Mouse (Mus musculus): ENCODE measurements around the gene Eif4a1. TPM values are rescaled to one million over a fixed set of nuclear protein-coding genes. Genes with fewer than 3 reads are reported as not detected.

The Eif4a1 gene
- polyA plus RNA-seq, 1 experiment from 2014 or later: 310 TPM

- peak overlapping the region; percentile 84 for H3K4me3 ChIP-seq
- H3K36me3 ChIP-seq: peaks cover 73% of the 10 kb centered on the region
- peak overlapping the region; percentile 99 for H3K9ac ChIP-seq
- H3K27ac ChIP-seq: peak overlapping the region; percentile 95
- H3K4me1 ChIP-seq (replicated peaks): peaks cover 23% of the 10 kb centered on the region
- H3K9me3 ChIP-seq (replicated peaks): no peaks in the 10 kb centered on the region
- under 1% methylated on average over 58 of the region's 61 CpGs for WGBS
- peak; percentile 72 for ATAC-seq (replicated peaks; ENCODE audit: insufficient number of reproducible peaks, insufficient read depth, low FRiP score, low read depth)
- H3K4me2 ChIP-seq: peak overlapping the region; percentile 74
- H3K27me3 ChIP-seq: no peaks in the 10 kb centered on the region
Measured at GRCm38 (mm10) chr11:69670786-69671725, 1.2 kb downstream of the Eif4a1 start.

GRCm38 (mm10) chr11:69666665-69667005 is 5.6 kb downstream of the Eif4a1 start:
- H3K9ac ChIP-seq: no peak overlapping the region
- H3K27me3 ChIP-seq: no peaks in the 10 kb centered on the region
- peaks cover 63% of the 10 kb centered on the region for H3K36me3 ChIP-seq
- no peak overlapping the region for H3K4me3 ChIP-seq
- ATAC-seq (replicated peaks; ENCODE audit: insufficient number of reproducible peaks, insufficient read depth, low FRiP score, low read depth): no peak
- no peak overlapping the region for H3K27ac ChIP-seq
- 83% methylated on average over 3 of the region's 3 CpGs for WGBS
- H3K9me3 ChIP-seq (replicated peaks): no peaks in the 10 kb centered on the region
- no peak overlapping the region for H3K4me2 ChIP-seq
- H3K4me1 ChIP-seq (replicated peaks): peaks cover 30% of the 10 kb centered on the region

GRCm38 (mm10) chr11:69665961-69666664 is 6.1 kb downstream of the Eif4a1 start, which contains the start of gene Cd68:
TSS of gene Cd68 (minus strand) at chr11:69666153.
- Histone ChIP-seq H3K36me3 (peaks cover 63% of the 10 kb centered on the region), H3K9ac (no peak within 1 kb of the TSS), H3K4me3 (no peak within 1 kb of the TSS), H3K4me1 (replicated peaks) (peaks cover 35% of the 10 kb centered on the region), H3K4me2 (no peak within 1 kb of the TSS), H3K9me3 (replicated peaks) (no peaks in the 10 kb centered on the region), H3K27me3 (no peaks in the 10 kb centered on the region), H3K27ac (0 out of 2 replicates have a peak within 1 kb of the TSS, but pooled peaks have one; percentile 2)
- WGBS: 30% methylated on average over 7 of the region's 7 CpGs
- no peak for ATAC-seq (replicated peaks; ENCODE audit: insufficient number of reproducible peaks, insufficient read depth, low FRiP score, low read depth)

GRCm38 (mm10) chr11:69665457-69665960 is 6.7 kb downstream of the Eif4a1 start:
- 72% methylated on average over 9 of the region's 9 CpGs for WGBS
- no peak for ATAC-seq (replicated peaks; ENCODE audit: insufficient number of reproducible peaks, insufficient read depth, low FRiP score, low read depth)
- no peaks in the 10 kb centered on the region for H3K27me3 ChIP-seq
- H3K9ac ChIP-seq: no peak overlapping the region
- no peak overlapping the region for H3K4me3 ChIP-seq
- H3K4me1 ChIP-seq (replicated peaks): peaks cover 37% of the 10 kb centered on the region
- no peaks in the 10 kb centered on the region for H3K9me3 ChIP-seq (replicated peaks)
- H3K36me3 ChIP-seq: peaks cover 63% of the 10 kb centered on the region
- H3K4me2 ChIP-seq: no peak overlapping the region
- 0 out of 2 replicates have a peak overlapping the region, but pooled peaks have one; percentile 2 for H3K27ac ChIP-seq

- Histone ChIP-seq H3K36me3 (peaks cover 63% of the 10 kb centered on the region), H3K27ac (no peak overlapping the region; the same call in 1 of the 2 replicates), H3K9ac (no peak overlapping the region), H3K4me1 (replicated peaks) (peaks cover 31% of the 10 kb centered on the region), H3K27me3 (no peaks in the 10 kb centered on the region), H3K4me2 (no peak overlapping the region), H3K9me3 (replicated peaks) (no peaks in the 10 kb centered on the region), H3K4me3 (no peak overlapping the region)
- ATAC-seq (replicated peaks; ENCODE audit: insufficient number of reproducible peaks, insufficient read depth, low FRiP score, low read depth): no peak
- WGBS: 92% methylated on average over 7 of the region's 7 CpGs
Measured at GRCm38 (mm10) chr11:69664841-69665240, 7.4 kb downstream of the Eif4a1 start.

- Histone ChIP-seq H3K36me3 (peaks cover 60% of the 10 kb centered on the region), H3K27ac (peak overlapping the region; percentile 95), H3K9me3 (replicated peaks) (no peaks in the 10 kb centered on the region), H3K4me1 (replicated peaks) (peaks cover 22% of the 10 kb centered on the region), H3K27me3 (no peaks in the 10 kb centered on the region), H3K4me2 (no peak overlapping the region), H3K9ac (no peak overlapping the region), H3K4me3 (no peak overlapping the region)
- no peak for ATAC-seq (replicated peaks; ENCODE audit: insufficient number of reproducible peaks, insufficient read depth, low FRiP score, low read depth)
- WGBS: 86% methylated on average over 6 of the region's 6 CpGs
Measured at GRCm38 (mm10) chr11:69663795-69664194, 8.4 kb downstream of the Eif4a1 start.

- Histone ChIP-seq H3K36me3 (peaks cover 59% of the 10 kb centered on the region), H3K4me1 (replicated peaks) (peaks cover 20% of the 10 kb centered on the region), H3K9ac (peak overlapping the region; percentile 57), H3K27ac (peak overlapping the region; percentile 95), H3K9me3 (replicated peaks) (no peaks in the 10 kb centered on the region), H3K27me3 (no peaks in the 10 kb centered on the region), H3K4me3 (peak overlapping the region; percentile 62), H3K4me2 (peak overlapping the region; percentile 70)
- 62% methylated on average over 13 of the region's 13 CpGs for WGBS
- ATAC-seq (replicated peaks; ENCODE audit: insufficient number of reproducible peaks, insufficient read depth, low FRiP score, low read depth): no peak
Measured at GRCm38 (mm10) chr11:69662967-69663671, 9.1 kb downstream of the Eif4a1 start.

- Histone ChIP-seq H3K9ac (peak within 1 kb of the TSS; percentile 57), H3K9me3 (replicated peaks) (no peaks in the 10 kb centered on the region), H3K36me3 (peaks cover 58% of the 10 kb centered on the region), H3K27ac (peak within 1 kb of the TSS; percentile 95), H3K4me2 (peak within 1 kb of the TSS; percentile 70), H3K27me3 (no peaks in the 10 kb centered on the region), H3K4me1 (replicated peaks) (peaks cover 20% of the 10 kb centered on the region), H3K4me3 (peak within 1 kb of the TSS; percentile 62)
- under 1% methylated on average over 48 of the region's 48 CpGs for WGBS
- peak; percentile 95 for ATAC-seq (replicated peaks; ENCODE audit: insufficient number of reproducible peaks, insufficient read depth, low FRiP score, low read depth)
Measured at GRCm38 (mm10) chr11:69662213-69662966, 9.8 kb downstream of the Eif4a1 start, which contains the start of gene Mpdu1. TSS of gene Mpdu1 (minus strand) at chr11:69662642.

GRCm38 (mm10) chr11:69661221-69661881 is 10.9 kb downstream of the Eif4a1 start:
- WGBS: 65% methylated on average over 3 of the region's 3 CpGs
- no peak for ATAC-seq (replicated peaks; ENCODE audit: insufficient number of reproducible peaks, insufficient read depth, low FRiP score, low read depth)
- Histone ChIP-seq H3K9me3 (replicated peaks) (no peaks in the 10 kb centered on the region), H3K27me3 (no peaks in the 10 kb centered on the region), H3K4me3 (peak overlapping the region; percentile 62), H3K4me1 (replicated peaks) (peaks cover 25% of the 10 kb centered on the region), H3K9ac (peak overlapping the region; percentile 57), H3K36me3 (peaks cover 61% of the 10 kb centered on the region), H3K27ac (peak overlapping the region; percentile 95), H3K4me2 (peak overlapping the region; percentile 70)

GRCm38 (mm10) chr11:69657462-69657881 is 14.8 kb downstream of the Eif4a1 start:
- H3K9me3 ChIP-seq (replicated peaks): no peaks in the 10 kb centered on the region
- H3K27ac ChIP-seq: no peak overlapping the region
- H3K4me2 ChIP-seq: no peak overlapping the region
- peaks cover 53% of the 10 kb centered on the region for H3K36me3 ChIP-seq
- WGBS: 82% methylated on average over 15 of the region's 15 CpGs
- H3K27me3 ChIP-seq: no peaks in the 10 kb centered on the region
- no peak overlapping the region for H3K4me3 ChIP-seq
- no peak for ATAC-seq (replicated peaks; ENCODE audit: insufficient number of reproducible peaks, insufficient read depth, low FRiP score, low read depth)
- H3K4me1 ChIP-seq (replicated peaks): peaks cover 29% of the 10 kb centered on the region
- H3K9ac ChIP-seq: no peak overlapping the region
